Mouse (Mus musculus): ENCODE data around the gene Fam163b.

DNA sequence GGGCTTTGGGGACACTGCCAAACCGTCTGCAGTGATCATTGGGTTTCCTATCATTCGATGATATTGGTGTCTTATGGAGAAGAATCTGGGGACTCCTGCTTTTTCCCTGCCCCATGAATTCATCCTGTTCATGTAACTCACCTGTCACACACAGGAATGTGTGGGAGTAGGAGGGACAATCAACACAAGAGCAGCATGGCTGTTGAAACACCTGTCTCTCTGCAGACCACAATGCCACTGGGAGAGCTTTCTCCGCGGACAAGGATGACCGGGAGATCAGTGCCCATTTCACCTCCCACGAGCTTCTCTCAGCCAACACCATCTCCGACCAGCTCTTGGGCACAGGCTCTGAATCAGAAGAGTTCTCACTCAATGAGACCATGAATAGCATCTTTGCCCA, 47.1 kb downstream of the Fam163b start:
- TF ChIP-seq GATA1 (IDR thresholded peaks at IDR 0.05; ENCODE audit: low read length) (no peak), TAL1 (IDR thresholded peaks at IDR 0.05; ENCODE audit: low read length) (no peak)
